Mouse (Mus musculus) heart, adult 2 months (tissue): ENCODE measurements at regions not wholly inside any gene's neighbourhood (a gene's known extent, or its start where the extent isn't known, plus 50 kb on each side); places are given as distances from the start of the nearest gene placed in this dataset.

Experiments used
- DNase-seq, 2 experiments: peaks; one replicate each; pipeline ENCODE4 v3.0.0; 2021
- H3K27ac ChIP-seq: fragments of 200-600 bp; 2 replicates; pipeline ENCODE4 v1.8.1; 2022
- H3K27me3 ChIP-seq: fragments of 200-500 bp; 2 replicates; pipeline ENCODE4 v1.6.1; 2012; ENCODE audit warnings: mild to moderate bottlenecking, low read length, inconsistent platforms, mixed read lengths; ENCODE audit not compliant: control insufficient read depth, insufficient read depth
- H3K36me3 ChIP-seq: fragments of 200-500 bp; 2 replicates; pipeline ENCODE4 v1.6.1; 2012; ENCODE audit warnings: low read length, inconsistent platforms; ENCODE audit not compliant: control insufficient read depth, insufficient read depth
- H3K4me1 ChIP-seq: fragments of 200-500 bp; 2 replicates; pipeline ENCODE4 v1.6.1; 2011; ENCODE audit warnings: low read length; ENCODE audit not compliant: control insufficient read depth, insufficient read depth
- H3K4me3 ChIP-seq: fragments of 200-600 bp; 2 replicates; pipeline ENCODE4 v1.8.1; 2022
- H3K79me2 ChIP-seq: fragments of 200-500 bp; replicated peaks from 2 replicates; pipeline ENCODE4 v1.6.1; 2012; ENCODE audit warnings: mild to moderate bottlenecking, inconsistent platforms, low read length, moderate library complexity, mixed read lengths; ENCODE audit not compliant: control insufficient read depth, insufficient read depth
- H3K9ac ChIP-seq: fragments of 200-500 bp; 2 replicates; pipeline ENCODE4 v1.6.1; 2012; ENCODE audit warnings: low read depth, mild to moderate bottlenecking, control low read depth, inconsistent platforms, low read length, mixed read lengths
- CTCF ChIP-seq: fragments of 200-600 bp; IDR thresholded peaks from 2 replicates; pipeline ENCODE4 v1.8.1; 2022; ENCODE audit warnings: antibody characterized with exemption, mild to moderate bottlenecking, moderate library complexity
- EP300 ChIP-seq: fragments of 200-500 bp; IDR thresholded peaks from 2 replicates; pipeline ENCODE4 v1.6.1; 2011; ENCODE audit warnings: low read depth, low read length, control low read depth; ENCODE audit not compliant: insufficient read depth
- POLR2A ChIP-seq: fragments of 200-500 bp; IDR thresholded peaks from 2 replicates; pipeline ENCODE4 v1.6.1; 2011; ENCODE audit warnings: mild to moderate bottlenecking, low read depth, low read length, control low read depth; ENCODE audit not compliant: insufficient read depth
- WGBS: fragments of 180-500 bp; shearing (Covaris S2); methylation state at CpG from one replicate; pipeline ENCODE4 v1.1.7; 2018; 5-methylcytosine and 5-hydroxymethylcytosine counted together
- intact Hi-C: fragments of 180-260 bp; cut with DNase I; formaldehyde crosslinking; loops from one replicate; pipeline ENCODE4 v1.15.1; 2025

- H3K4me1 ChIP-seq: no peaks in the 10 kb centered on the region
- H3K36me3 ChIP-seq: no peaks in the 10 kb centered on the region
- no peak overlapping the region for H3K27ac ChIP-seq
- H3K27me3 ChIP-seq: no peaks in the 10 kb centered on the region
- peak; percentile 29 to 58 for DNase-seq
- no peak overlapping the region for H3K9ac ChIP-seq
- intact Hi-C loops: loop anchor here (10.0 kb wide), 1 partner anchor 333 kb away; no protein-coding TSS in a partner anchor
- 80% methylated on average over 7 of the region's 7 CpGs for WGBS
- no peak overlapping the region for H3K4me3 ChIP-seq
- no peaks in the 10 kb centered on the region for H3K79me2 ChIP-seq
- no peak for TF ChIP-seq CTCF
- TF ChIP-seq EP300: no peak
- no peak for TF ChIP-seq POLR2A
Measured at GRCm38 (mm10) chr2:128217784-128218467, 92.1 kb downstream of the Bcl2l11 start.

- Histone ChIP-seq H3K36me3 (no peaks in the 10 kb centered on the region), H3K27me3 (no peaks in the 10 kb centered on the region), H3K4me3 (no peak overlapping the region), H3K27ac (no peak overlapping the region), H3K9ac (no peak overlapping the region), H3K4me1 (no peaks in the 10 kb centered on the region), H3K79me2 (no peaks in the 10 kb centered on the region)
- intact Hi-C loops: loop anchor here (10.0 kb wide), 1 partner anchor 334 kb away; no protein-coding TSS in a partner anchor
- WGBS: 78% methylated on average over 4 of the region's 4 CpGs
- no peak for DNase-seq
- no peak for TF ChIP-seq POLR2A
- TF ChIP-seq EP300: no peak
- TF ChIP-seq CTCF: no peak
Measured at GRCm38 (mm10) chr2:128218961-128219360, 93.1 kb downstream of the Bcl2l11 start.

GRCm38 (mm10) chr2:128221055-128221454, 95.2 kb downstream of the Bcl2l11 start:
- 82% methylated on average over 1 of the region's 1 CpGs for WGBS
- TF ChIP-seq CTCF (no peak), POLR2A (no peak), EP300 (no peak)

GRCm38 (mm10) chr2:128221657-128222056, 95.8 kb downstream of the Bcl2l11 start:
- no peak overlapping the region for H3K27ac ChIP-seq
- H3K36me3 ChIP-seq: no peaks in the 10 kb centered on the region
- TF ChIP-seq EP300 (no peak), POLR2A (no peak), CTCF (no peak)
- no peaks in the 10 kb centered on the region for H3K27me3 ChIP-seq
- no peaks in the 10 kb centered on the region for H3K79me2 ChIP-seq
- H3K4me1 ChIP-seq: no peaks in the 10 kb centered on the region
- H3K9ac ChIP-seq: no peak overlapping the region
- 85% methylated on average over 4 of the region's 4 CpGs for WGBS
- no peak overlapping the region for H3K4me3 ChIP-seq
- intact Hi-C loops: no loop called here
- DNase-seq: no peak

More at GRCm38 (mm10) chr2:128221055-128221454, 95.2 kb downstream of the Bcl2l11 start:
- DNase-seq: no peak
- intact Hi-C loops: no loop called here
- Histone ChIP-seq H3K4me3 (no peak overlapping the region), H3K4me1 (no peaks in the 10 kb centered on the region), H3K27me3 (no peaks in the 10 kb centered on the region), H3K36me3 (no peaks in the 10 kb centered on the region), H3K9ac (no peak overlapping the region), H3K27ac (no peak overlapping the region), H3K79me2 (no peaks in the 10 kb centered on the region)

GRCm38 (mm10) chr2:128226465-128227047, 100.7 kb downstream of the Bcl2l11 start:
- Histone ChIP-seq H3K4me3 (no peak overlapping the region), H3K79me2 (no peaks in the 10 kb centered on the region), H3K27me3 (no peaks in the 10 kb centered on the region), H3K36me3 (no peaks in the 10 kb centered on the region), H3K27ac (no peak overlapping the region), H3K4me1 (no peaks in the 10 kb centered on the region), H3K9ac (no peak overlapping the region)
- 94% methylated on average over 9 of the region's 9 CpGs for WGBS
- no peak for TF ChIP-seq CTCF
- no peak for TF ChIP-seq EP300
- no peak for TF ChIP-seq POLR2A
- DNase-seq: no peak
- intact Hi-C loops: no loop called here

- Histone ChIP-seq H3K36me3 (no peaks in the 10 kb centered on the region), H3K4me1 (peaks cover 2% of the 10 kb centered on the region), H3K4me3 (no peak overlapping the region), H3K79me2 (no peaks in the 10 kb centered on the region), H3K27me3 (no peaks in the 10 kb centered on the region), H3K27ac (no peak overlapping the region), H3K9ac (no peak overlapping the region)
- TF ChIP-seq EP300 (no peak), CTCF (no peak), POLR2A (no peak)
- DNase-seq: no peak
- WGBS: 93% methylated on average over 4 of the region's 4 CpGs
- intact Hi-C loops: no loop called here
Measured at GRCm38 (mm10) chr2:128229730-128230129, 103.9 kb downstream of the Bcl2l11 start.
